Mouse (Mus musculus) bone marrow, adult 2 months (tissue): ENCODE results near the gene Madcam1. TPM values are rescaled to one million over a fixed set of nuclear protein-coding genes. Genes with fewer than 3 reads are reported as not detected.

Experiments used
- H3K27ac ChIP-seq: fragments of 200-500 bp; 2 replicates; pipeline ENCODE4 v1.5.1; 2012; ENCODE audit warnings: low read depth, mild to moderate bottlenecking, control low read depth, inconsistent platforms, low read length; ENCODE audit not compliant: control insufficient read depth, poor library complexity, insufficient read depth
- H3K4me1 ChIP-seq: fragments of 200-500 bp; 2 replicates; pipeline ENCODE4 v1.6.1; 2011; ENCODE audit warnings: low read length; ENCODE audit not compliant: control insufficient read depth, insufficient read depth
- H3K4me3 ChIP-seq: fragments of 200-500 bp; replicated peaks from 2 replicates; pipeline ENCODE3; 2011; ENCODE audit warnings: mild to moderate bottlenecking, low read depth, low read length, control low read depth; ENCODE audit not compliant: control insufficient read depth
- CTCF ChIP-seq: fragments of 200-500 bp; IDR thresholded peaks from 2 replicates; pipeline ENCODE4 v1.5.1; 2011; ENCODE audit warnings: low read length, control low read depth; ENCODE audit not compliant: control insufficient read depth, insufficient read depth
- POLR2A ChIP-seq: fragments of 200-500 bp; IDR thresholded peaks from 2 replicates; pipeline ENCODE4 v1.6.1; 2011; ENCODE audit warnings: low read depth, mild to moderate bottlenecking, control low read depth, low read length, borderline replicate concordance; ENCODE audit not compliant: control insufficient read depth
- WGBS: fragments of 180-500 bp; shearing (Covaris S2); methylation state at CpG from one replicate; pipeline ENCODE4 v1.1.7; 2018; 5-methylcytosine and 5-hydroxymethylcytosine counted together
- polyA plus RNA-seq: library from polyadenylated mRNA; stranded (reverse); fragments of >200 nt; gene quantifications from 2 replicates; pipeline ENCODE4 v1.2.4, GENCODE M21; 2011; ENCODE audit warnings: low replicate concordance; ENCODE audit not compliant: missing spikeins, insufficient read depth, insufficient read length

Madcam1 gene
- polyA plus RNA-seq, 1 experiment = not detected

- Histone ChIP-seq H3K27ac (no peak overlapping the region), H3K4me1 (peaks cover 6% of the 10 kb centered on the region), H3K4me3 (no peak overlapping the region)
- 98% methylated on average over 6 of the region's 6 CpGs for WGBS
- TF ChIP-seq POLR2A (no peak), CTCF (no peak)
Measured at GRCm38 (mm10) chr10:79687513-79687912, 23.2 kb downstream of the Madcam1 start.

- 88% methylated on average over 4 of the region's 4 CpGs for WGBS
- H3K4me3 ChIP-seq = no peak within 1 kb of the TSS
- peaks cover 5% of the 10 kb centered on the region for H3K4me1 ChIP-seq
- TF ChIP-seq CTCF (no peak), POLR2A (no peak)
- H3K27ac ChIP-seq = no peak within 1 kb of the TSS
Measured at GRCm38 (mm10) chr10:79688720-79689119, 24.4 kb downstream of the Madcam1 start, which contains the start of gene Gzmm. TSS of gene Gzmm (plus strand) at chr10:79689020.

- no peak for TF ChIP-seq POLR2A
- no peak for TF ChIP-seq CTCF
- Histone ChIP-seq H3K4me3 (no peak overlapping the region), H3K4me1 (peaks cover 2% of the 10 kb centered on the region; the same call in 1 of the 2 replicates), H3K27ac (no peak overlapping the region)
- WGBS = 91% methylated on average over 3 of the region's 3 CpGs
Measured at GRCm38 (mm10) chr10:79689178-79689577, 24.8 kb downstream of the Madcam1 start.

GRCm38 (mm10) chr10:79691986-79692548 is 27.7 kb downstream of the Madcam1 start:
- WGBS = 95% methylated on average over 2 of the region's 2 CpGs
- no peak overlapping the region for H3K4me3 ChIP-seq
- peaks cover 3% of the 10 kb centered on the region for H3K4me1 ChIP-seq
- H3K27ac ChIP-seq = no peak overlapping the region
- TF ChIP-seq CTCF (no peak), POLR2A (no peak)

GRCm38 (mm10) chr10:79693580-79694378 is 29.4 kb downstream of the Madcam1 start:
- TF ChIP-seq CTCF = no peak
- no peak for TF ChIP-seq POLR2A
- 78% methylated on average over 12 of the region's 12 CpGs for WGBS

GRCm38 (mm10) chr10:79694379-79694655 is 30.0 kb downstream of the Madcam1 start:
- TF ChIP-seq POLR2A (no peak), CTCF (no peak)
- Histone ChIP-seq H3K4me1 (peaks cover 3% of the 10 kb centered on the region), H3K4me3 (no peak overlapping the region), H3K27ac (no peak overlapping the region)
- 80% methylated on average over 6 of the region's 6 CpGs for WGBS

More at GRCm38 (mm10) chr10:79693580-79694378, 29.4 kb downstream of the Madcam1 start:
- Histone ChIP-seq H3K27ac (no peak overlapping the region), H3K4me3 (no peak overlapping the region), H3K4me1 (peaks cover 3% of the 10 kb centered on the region)

- Histone ChIP-seq H3K4me1 (peaks cover 3% of the 10 kb centered on the region), H3K27ac (peak overlapping the region; percentile 31; the same call in 1 of the 2 replicates), H3K4me3 (peak overlapping the region; percentile 22)
- 52% methylated on average over 13 of the region's 13 CpGs for WGBS
- TF ChIP-seq CTCF = peak; percentile 96
- TF ChIP-seq POLR2A = no peak
Measured at GRCm38 (mm10) chr10:79695231-79696128, 31.1 kb downstream of the Madcam1 start.
